Mouse (Mus musculus) T-helper 1 cell (primary cell): ENCODE measurements around the gene Tlk2.

Experiments used
- in situ Hi-C: fragments of 300-600 bp; cut with MboI, MseI; formaldehyde crosslinking; loops from one replicate; pipeline ENCODE4 v1.15.1; 2025; ENCODE audit warnings: high pct_unique_total_duplicates

Gene Tlk2

GRCm38 (mm10) chr11:105261116-105261515, 82.5 kb downstream of the Tlk2 start:
- in situ Hi-C loops, result no loop called here

- in situ Hi-C loops, result no loop called here
Measured at GRCm38 (mm10) chr11:105261601-105262351, 83.2 kb downstream of the Tlk2 start.

- in situ Hi-C loops, result no loop called here
Measured at GRCm38 (mm10) chr11:105264506-105264905, 85.9 kb downstream of the Tlk2 start.

GRCm38 (mm10) chr11:105264988-105265387, 86.4 kb downstream of the Tlk2 start:
- in situ Hi-C loops, result no loop called here

DNA sequence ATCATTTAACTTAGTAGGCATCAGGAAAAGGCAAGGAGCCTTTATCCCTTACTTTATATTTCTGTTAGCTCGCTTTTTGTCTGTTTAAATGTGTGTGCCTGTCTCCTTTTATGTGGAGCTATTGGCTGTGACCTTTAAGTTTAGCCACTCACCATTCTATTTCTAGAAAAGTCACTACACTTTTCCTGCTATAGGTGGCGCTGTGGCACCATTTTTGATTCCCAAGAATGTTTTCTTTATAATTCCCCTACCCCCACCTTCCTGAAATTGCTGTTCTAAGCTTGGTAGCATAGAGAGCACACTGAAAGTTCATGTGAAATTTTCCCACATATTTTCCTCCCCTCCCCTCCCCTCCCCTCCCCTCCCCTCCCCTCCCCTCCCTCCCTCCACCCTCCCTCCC, 91.5 kb downstream of the Tlk2 start:
- in situ Hi-C loops, result no loop called here

GRCm38 (mm10) chr11:105280456-105280855, 101.8 kb downstream of the Tlk2 start:
- in situ Hi-C loops, result no loop called here

DNA sequence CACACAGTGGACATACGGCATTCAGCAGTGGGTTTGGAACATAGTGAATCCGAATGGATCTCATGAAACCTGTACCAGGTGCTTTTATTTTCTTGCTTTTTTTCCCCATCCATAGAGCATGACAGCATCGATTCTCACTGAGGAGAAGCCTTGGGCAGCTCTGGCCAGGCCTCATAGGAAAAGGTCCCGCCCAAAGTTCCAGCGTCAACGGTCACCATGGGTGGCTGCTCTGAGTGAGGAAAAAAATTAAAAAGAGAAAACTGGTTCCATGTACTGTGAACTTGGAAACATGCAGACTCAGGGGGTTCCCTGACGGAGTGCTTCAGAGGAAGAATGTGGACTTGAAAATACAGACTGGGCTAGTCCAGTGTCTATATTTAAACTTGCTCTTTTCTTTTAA, 102.7 kb downstream of the Tlk2 start:
- in situ Hi-C loops, result no loop called here

GRCm38 (mm10) chr11:105281763-105282459, 103.3 kb downstream of the Tlk2 start:
- in situ Hi-C loops, result no loop called here

GRCm38 (mm10) chr11:105282460-105282859, 103.9 kb downstream of the Tlk2 start:
- in situ Hi-C loops, result no loop called here

DNA sequence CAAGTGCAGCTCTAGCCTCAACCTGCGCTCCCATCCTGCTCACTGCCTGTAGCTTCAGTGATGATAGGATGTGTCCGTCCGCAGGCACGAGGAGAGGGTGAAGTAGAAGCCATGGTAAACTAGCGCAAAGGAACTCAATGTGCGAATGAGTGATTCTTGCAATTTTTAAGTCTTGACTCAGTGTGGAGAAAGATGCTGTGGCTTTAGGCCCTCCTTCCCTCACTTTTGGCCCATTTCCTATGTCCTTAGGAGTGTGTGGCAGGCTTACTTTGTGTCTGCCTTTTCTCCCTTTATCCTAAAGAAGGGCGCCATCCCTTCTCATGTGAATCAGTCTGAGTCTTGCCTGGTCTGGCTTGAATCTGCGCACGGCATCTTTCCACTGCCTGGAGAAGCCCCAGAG, 104.4 kb downstream of the Tlk2 start:
- in situ Hi-C loops, result no loop called here

- in situ Hi-C loops, result no loop called here
Measured at GRCm38 (mm10) chr11:105285720-105286119, 107.1 kb downstream of the Tlk2 start.

- in situ Hi-C loops, result no loop called here
Measured at GRCm38 (mm10) chr11:105289403-105289802, 110.8 kb downstream of the Tlk2 start.

GRCm38 (mm10) chr11:105291681-105292123, 113.1 kb downstream of the Tlk2 start:
- in situ Hi-C loops, result no loop called here

DNA sequence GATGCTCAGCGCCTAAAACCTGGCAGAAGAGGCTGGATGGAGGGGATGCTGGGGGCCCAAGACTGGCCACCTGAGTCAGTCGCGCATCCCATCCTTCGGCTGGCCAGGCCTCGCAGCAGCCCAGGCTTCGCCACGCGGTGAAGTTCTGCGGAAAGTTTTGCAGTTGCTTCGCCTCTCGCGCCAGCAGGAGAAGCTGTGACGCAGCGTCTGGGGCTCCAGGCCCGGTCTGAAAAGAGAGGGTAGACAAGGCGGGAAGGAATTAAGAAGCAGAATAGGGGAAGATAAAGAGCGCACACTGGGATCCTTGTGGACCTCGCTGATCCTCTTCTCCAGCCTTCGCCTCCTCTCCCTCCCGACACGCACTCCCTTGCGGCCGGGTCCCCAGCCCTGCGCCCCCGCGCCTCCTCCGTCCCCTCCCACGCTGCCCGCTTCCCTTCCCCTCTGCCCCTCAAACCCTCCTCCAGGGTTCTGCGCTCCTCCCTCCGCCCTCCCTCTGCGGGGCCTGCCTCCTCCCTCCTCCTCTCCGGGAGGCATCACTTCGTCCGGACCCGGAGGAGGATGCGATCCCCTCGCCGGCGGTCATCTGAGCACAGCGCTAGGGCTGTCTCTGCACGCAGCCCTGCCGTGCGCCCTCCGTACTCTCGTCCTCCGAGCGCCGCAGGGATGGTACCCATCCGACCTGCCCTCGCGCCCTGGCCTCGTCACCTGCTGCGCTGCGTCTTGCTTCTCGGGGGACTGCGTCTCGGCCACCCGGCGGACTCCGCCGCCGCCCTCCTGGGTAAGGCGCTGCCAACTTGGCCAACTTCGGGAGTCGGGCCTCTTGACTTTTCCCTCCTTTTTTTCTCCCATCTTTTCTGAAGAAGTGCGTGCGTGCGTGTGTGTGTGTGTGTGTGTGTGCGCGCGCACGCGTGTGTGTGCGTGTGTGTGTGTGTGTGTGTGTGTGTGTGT, 113.8 kb downstream of the Tlk2 start, which contains the start of gene Mrc2:
Mrc2 (plus strand) TSS at position 520 of the 948 bp plus-strand sequence.
- in situ Hi-C loops, result no loop called here

DNA sequence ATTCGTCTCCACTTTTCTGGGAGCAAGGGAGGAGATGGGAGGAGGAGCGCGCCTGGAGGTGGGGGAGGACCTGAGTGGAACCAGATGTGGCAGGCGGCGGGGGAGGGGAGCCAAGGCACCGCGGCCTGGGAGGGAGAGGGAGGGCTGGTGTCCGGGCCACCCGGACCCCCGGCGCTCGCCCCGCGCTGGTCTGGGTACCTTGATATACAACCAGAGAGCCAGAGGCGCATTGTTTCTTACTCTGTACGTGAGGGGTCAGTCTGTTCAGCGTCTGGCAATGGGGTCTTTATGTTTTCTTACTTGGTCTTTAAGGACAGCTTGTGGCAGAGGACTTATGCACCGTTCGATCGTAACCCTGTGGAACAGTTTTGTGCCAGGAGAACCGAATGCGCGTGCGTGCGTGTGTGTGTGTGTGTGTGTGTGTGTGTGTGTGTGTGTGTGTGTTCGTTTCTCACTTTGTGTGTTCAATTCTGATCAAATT, 114.5 kb downstream of the Tlk2 start:
- in situ Hi-C loops, result no loop called here

DNA sequence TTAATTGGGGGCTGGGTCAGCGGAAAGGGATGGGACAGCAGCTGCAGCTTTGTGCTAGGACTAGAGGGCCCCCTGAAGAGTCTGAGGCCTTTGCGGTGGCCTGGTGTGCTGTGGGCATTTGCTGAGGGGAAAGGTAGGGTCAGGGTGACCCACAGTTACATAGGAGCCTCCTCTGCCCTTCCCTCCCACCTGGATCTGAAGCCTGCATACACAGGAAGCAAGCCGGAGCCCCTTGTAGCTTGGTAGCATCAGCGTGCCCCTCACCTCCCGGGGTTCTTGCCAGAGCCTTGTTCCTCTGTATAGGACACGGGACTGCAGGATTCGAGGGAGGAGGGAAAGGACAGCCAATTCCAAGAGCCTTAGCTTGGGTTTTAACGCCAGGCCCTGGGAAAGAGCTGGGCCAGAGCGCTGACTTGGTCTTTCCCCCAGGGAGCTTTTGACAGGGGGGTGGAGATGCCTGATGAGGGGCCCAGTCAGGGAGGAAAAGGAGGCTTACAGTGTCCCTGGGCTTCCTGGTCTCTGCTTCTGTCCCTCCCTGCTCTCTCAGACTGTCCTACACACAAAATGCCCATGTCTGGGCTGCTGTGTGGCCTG, 115.4 kb downstream of the Tlk2 start:
- in situ Hi-C loops, result no loop called here

GRCm38 (mm10) chr11:105296084-105296483, 117.5 kb downstream of the Tlk2 start:
- in situ Hi-C loops, result no loop called here

DNA sequence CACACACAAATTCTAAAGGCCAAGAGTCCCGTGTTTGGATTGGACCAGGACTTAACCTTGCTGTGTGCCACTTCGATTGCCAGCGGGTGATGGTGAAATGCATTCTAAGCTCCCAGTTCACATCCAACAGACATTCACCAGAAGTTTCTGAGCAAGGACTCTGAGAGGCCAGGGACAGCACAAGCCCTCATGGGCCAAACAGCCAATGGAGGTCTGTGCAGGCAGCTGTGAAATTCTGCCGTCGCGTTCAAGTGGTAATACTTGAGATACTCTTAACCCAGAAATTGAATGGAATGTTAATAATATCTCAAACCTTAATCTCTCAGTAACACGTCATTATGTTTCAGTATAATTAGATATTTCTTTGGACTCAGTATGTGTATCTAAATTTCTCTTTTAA, 131.6 kb downstream of the Tlk2 start:
- in situ Hi-C loops, result no loop called here

DNA sequence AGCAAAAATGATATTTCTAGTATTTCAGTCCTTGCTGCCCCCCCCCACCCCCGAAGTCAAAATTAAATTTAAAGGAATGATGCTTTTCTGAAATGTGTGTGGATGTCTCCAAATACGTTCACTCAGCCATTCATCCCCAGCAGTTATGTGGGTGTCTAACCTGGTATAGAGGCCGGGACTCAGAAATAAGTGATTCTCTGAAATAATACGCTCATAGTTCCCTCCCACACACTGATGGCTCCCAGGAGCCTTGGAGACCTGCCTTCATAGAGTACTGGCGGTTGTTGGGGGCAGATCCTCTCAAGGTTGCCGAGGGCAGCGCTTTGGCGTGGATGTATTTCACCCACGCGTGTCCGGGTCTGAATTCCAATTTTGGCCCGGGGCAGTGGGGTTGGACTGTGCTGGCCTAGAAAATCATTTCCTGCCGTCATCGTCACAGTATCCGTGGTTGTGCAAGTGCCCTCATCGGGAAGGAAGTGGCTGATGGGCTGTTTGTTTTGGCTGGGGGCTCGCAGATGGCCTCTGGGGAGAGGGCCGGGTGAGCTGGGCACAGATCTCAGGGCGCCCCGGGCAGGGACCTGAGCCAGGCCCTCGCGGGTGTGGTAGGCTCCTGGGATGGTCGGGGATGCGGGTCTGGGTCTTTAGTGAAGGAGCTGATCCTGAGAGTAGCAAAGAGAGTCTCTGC, 132.8 kb downstream of the Tlk2 start:
- in situ Hi-C loops, result no loop called here

DNA sequence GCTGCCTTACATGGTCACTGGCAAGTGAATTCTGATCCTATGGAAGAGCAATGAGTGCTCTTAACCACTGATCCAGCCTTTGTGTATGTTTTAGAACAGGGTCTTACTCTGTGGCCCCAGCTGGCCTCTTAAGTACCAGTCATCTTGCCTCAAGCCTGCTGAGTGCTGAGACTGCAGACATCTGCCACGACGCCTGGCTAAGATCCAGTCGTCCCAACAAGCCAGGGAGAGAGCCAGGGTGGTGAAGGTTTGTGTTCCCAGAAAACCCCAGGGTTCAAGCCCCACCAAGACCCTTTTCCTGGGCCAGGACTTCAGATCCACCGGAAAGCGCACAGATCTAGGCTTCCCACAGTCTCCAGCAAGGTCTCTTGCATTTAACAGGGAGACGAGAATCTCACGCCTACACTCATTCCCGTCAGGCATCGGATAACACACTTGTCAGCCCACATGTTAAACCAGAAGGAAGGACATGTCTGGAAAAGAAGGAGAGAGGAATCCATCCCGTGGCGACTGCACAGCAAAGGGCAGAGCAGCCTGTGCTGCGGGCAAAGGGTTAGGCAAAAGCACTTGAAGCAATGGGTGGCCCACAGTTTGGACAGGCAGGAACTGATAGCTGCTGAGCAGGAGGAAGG, 133.8 kb downstream of the Tlk2 start:
- in situ Hi-C loops, result no loop called here
